Mouse (Mus musculus): ENCODE results near the gene Jagn1.

The Jagn1 gene

GRCm38 (mm10) chr6:113435664-113436205, 6.6 kb upstream of the Jagn1 start, which contains the start of gene Cidec:
Gene Cidec (minus strand): TSS chr6:113435760.
- DNase-seq, result no peak

- no peak for DNase-seq
Observed at GRCm38 (mm10) chr6:113437135-113437534, 5.2 kb upstream of the Jagn1 start.

- no peak for DNase-seq
Observed at GRCm38 (mm10) chr6:113438721-113439430, 3.5 kb upstream of the Jagn1 start.

GRCm38 (mm10) chr6:113440686-113441085, 1.7 kb upstream of the Jagn1 start:
- no peak for DNase-seq

- peak; percentile 87 for DNase-seq
Observed at GRCm38 (mm10) chr6:113441147-113441680, 1.2 kb upstream of the Jagn1 start.

GRCm38 (mm10) chr6:113442087-113442441, 305 bp upstream of the Jagn1 start:
- DNase-seq, result no peak

GRCm38 (mm10) chr6:113443091-113443490, 722 bp downstream of the Jagn1 start:
- DNase-seq, result no peak

- no peak for DNase-seq
Observed at GRCm38 (mm10) chr6:113444207-113444965, 2.0 kb downstream of the Jagn1 start.

GRCm38 (mm10) chr6:113447639-113448038, 5.3 kb downstream of the Jagn1 start:
- DNase-seq, result no peak

GRCm38 (mm10) chr6:113451839-113452238, 9.5 kb downstream of the Jagn1 start:
- no peak for DNase-seq

GRCm38 (mm10) chr6:113455007-113455406, 12.6 kb downstream of the Jagn1 start:
- DNase-seq, result no peak

- no peak for DNase-seq
Observed at GRCm38 (mm10) chr6:113457952-113458534, 15.7 kb downstream of the Jagn1 start, which contains the start of gene Il17re. Gene Il17re (plus strand): TSS chr6:113458484.

GRCm38 (mm10) chr6:113458635-113459034, 16.3 kb downstream of the Jagn1 start:
- no peak for DNase-seq

- DNase-seq, result no peak
Observed at GRCm38 (mm10) chr6:113464040-113464439, 21.7 kb downstream of the Jagn1 start.

- DNase-seq, result no peak
Observed at GRCm38 (mm10) chr6:113465602-113466001, 23.2 kb downstream of the Jagn1 start.

- no peak for DNase-seq
Observed at GRCm38 (mm10) chr6:113468512-113468911, 26.1 kb downstream of the Jagn1 start.

- DNase-seq, result peak; percentile 64
Observed at GRCm38 (mm10) chr6:113469021-113469420, 26.7 kb downstream of the Jagn1 start.

GRCm38 (mm10) chr6:113469432-113469831, 27.1 kb downstream of the Jagn1 start:
- DNase-seq, result peak; percentile 70

- peak; percentile 43 for DNase-seq
Observed at GRCm38 (mm10) chr6:113471297-113471936, 29.0 kb downstream of the Jagn1 start, which contains the start of gene Il17rc. Gene Il17rc (plus strand): TSS chr6:113471427.

- DNase-seq, result no peak
Observed at GRCm38 (mm10) chr6:113472061-113472460, 29.7 kb downstream of the Jagn1 start.

GRCm38 (mm10) chr6:113473246-113473645, 30.9 kb downstream of the Jagn1 start:
- DNase-seq, result no peak

GRCm38 (mm10) chr6:113473715-113474114, 31.3 kb downstream of the Jagn1 start:
- DNase-seq, result no peak

GRCm38 (mm10) chr6:113477353-113477752, 35.0 kb downstream of the Jagn1 start:
- no peak for DNase-seq

Measured in liver (tissue).